Mouse (Mus musculus): Measurements from ENCODE around the gene Ppara.

The Ppara gene

GRCm38 (mm10) chr15:85705566-85706332, 29.0 kb upstream of the Ppara start:
- peak in 1 of 2 experiments; percentile 56 for DNase-seq

- no peak for DNase-seq
Measured at GRCm38 (mm10) chr15:85706527-85706926, 28.3 kb upstream of the Ppara start.

GRCm38 (mm10) chr15:85707017-85707416, 27.8 kb upstream of the Ppara start:
- DNase-seq: no peak

- DNase-seq: no peak
Measured at GRCm38 (mm10) chr15:85707458-85708030, 27.2 kb upstream of the Ppara start.

- no peak for DNase-seq
Measured at GRCm38 (mm10) chr15:85708217-85708616, 26.6 kb upstream of the Ppara start.

GRCm38 (mm10) chr15:85708843-85709242, 25.9 kb upstream of the Ppara start:
- DNase-seq: no peak

GRCm38 (mm10) chr15:85709268-85709973, 25.4 kb upstream of the Ppara start:
- DNase-seq: peak; percentile 84 to 90

GRCm38 (mm10) chr15:85710179-85710578, 24.6 kb upstream of the Ppara start:
- DNase-seq: peak; percentile 86 to 88

GRCm38 (mm10) chr15:85710641-85711580, 23.9 kb upstream of the Ppara start:
- no peak for DNase-seq

- peak in 1 of 2 experiments; percentile 42 for DNase-seq
Measured at GRCm38 (mm10) chr15:85712565-85713168, 22.1 kb upstream of the Ppara start.

- no peak for DNase-seq
Measured at GRCm38 (mm10) chr15:85713417-85713816, 21.4 kb upstream of the Ppara start.

GRCm38 (mm10) chr15:85715059-85715458, 19.7 kb upstream of the Ppara start:
- DNase-seq: no peak

- DNase-seq: peak; percentile 69 to 86
Measured at GRCm38 (mm10) chr15:85716045-85716444, 18.7 kb upstream of the Ppara start.

- DNase-seq: no peak
Measured at GRCm38 (mm10) chr15:85716591-85716990, 18.2 kb upstream of the Ppara start.

- DNase-seq: no peak
Measured at GRCm38 (mm10) chr15:85717008-85717407, 17.8 kb upstream of the Ppara start.

GRCm38 (mm10) chr15:85717800-85718199, 17.0 kb upstream of the Ppara start:
- no peak for DNase-seq

- DNase-seq: no peak
Measured at GRCm38 (mm10) chr15:85719017-85719416, 15.8 kb upstream of the Ppara start.

- DNase-seq: no peak
Measured at GRCm38 (mm10) chr15:85720366-85720841, 14.4 kb upstream of the Ppara start.

- no peak for DNase-seq
Measured at GRCm38 (mm10) chr15:85724271-85725165, 10.3 kb upstream of the Ppara start.

- DNase-seq: no peak
Measured at GRCm38 (mm10) chr15:85728224-85728623, 6.6 kb upstream of the Ppara start.

- DNase-seq: no peak
Measured at GRCm38 (mm10) chr15:85729256-85729655, 5.5 kb upstream of the Ppara start.

Data from lung, postnatal 4 days (tissue).